Mouse (Mus musculus) WW6 (cell line): ENCODE results near the gene Crybb1.

Source experiments
- DNase-seq: peaks from one replicate; pipeline ENCODE4 v3.0.0-alpha.2; 2013; ENCODE audit warnings: low read depth, low spot score

Crybb1 gene

DNA sequence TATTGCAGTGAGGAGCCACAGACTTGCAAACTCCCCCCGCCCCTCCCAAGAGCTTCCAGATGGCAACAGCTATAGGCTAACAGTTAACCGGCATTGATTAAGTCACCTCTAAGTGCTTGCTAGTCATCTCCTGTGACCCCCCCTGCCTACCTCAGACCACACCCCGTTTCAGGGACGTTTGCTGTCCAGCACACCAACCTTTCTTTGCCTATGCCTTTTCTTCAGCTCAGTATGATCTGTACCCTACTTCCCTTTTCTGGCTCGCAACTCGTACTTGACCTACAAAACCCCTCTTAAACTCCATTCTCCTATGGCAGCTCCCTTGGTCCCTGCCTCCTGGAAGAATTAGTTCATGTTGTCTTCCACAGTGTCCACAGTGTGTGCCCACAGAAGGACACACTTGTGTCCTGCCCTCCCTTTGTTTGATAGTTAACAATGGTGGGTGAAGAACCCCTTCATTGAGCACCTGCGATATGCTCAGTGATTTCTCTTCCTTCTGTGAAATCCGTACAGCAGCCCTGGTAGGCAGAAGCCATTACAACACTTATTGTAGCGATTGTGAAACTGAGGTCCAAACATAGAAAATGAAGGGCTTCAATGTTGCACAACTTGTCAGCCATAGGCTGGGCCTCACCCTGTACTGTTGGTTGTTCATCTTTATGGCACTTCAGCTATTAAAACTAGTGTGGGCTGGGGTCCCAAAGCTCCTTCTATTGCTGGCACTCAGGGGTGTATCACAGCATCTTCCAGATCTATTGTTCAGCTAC lies 10.6 kb downstream of the Crybb1 start:
- DNase-seq, result no peak

DNA sequence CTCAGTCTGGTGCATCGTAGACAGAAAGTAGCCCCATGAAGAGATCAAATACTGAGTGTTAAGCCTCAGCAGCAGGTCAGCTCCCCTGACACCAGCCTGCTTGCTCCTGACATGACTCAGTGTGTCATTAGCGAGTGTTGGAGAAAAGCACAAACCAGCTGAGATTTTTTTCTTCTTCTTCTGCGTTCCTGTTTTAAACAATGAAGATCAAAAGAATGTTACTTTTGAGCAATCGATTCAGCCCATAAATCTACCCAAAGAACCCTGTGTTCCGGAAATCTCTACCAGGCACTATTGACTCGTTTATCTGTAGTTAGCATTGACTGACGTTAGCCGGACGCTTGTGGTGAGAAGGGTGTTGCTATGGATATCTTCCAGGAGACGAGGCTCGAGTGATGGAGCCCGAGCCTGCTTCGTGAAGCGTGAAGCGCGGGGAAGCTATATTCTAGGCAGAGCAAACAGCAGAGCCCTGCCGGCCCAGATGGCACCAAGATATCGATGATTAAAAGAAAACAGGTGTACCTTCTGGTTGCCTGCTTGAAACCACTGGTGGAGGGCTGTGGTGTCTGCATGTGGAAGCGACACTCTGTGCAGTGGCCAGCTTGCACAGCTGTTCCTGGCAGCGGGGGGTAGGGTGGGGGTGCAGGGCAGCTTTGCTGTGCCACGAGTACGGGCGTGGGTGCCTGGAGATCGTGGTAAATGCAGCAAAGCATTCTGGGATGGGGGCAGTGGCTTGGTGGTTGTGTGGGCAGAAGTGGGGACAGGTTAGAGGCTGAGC lies 15.3 kb downstream of the Crybb1 start:
- no peak for DNase-seq

DNA sequence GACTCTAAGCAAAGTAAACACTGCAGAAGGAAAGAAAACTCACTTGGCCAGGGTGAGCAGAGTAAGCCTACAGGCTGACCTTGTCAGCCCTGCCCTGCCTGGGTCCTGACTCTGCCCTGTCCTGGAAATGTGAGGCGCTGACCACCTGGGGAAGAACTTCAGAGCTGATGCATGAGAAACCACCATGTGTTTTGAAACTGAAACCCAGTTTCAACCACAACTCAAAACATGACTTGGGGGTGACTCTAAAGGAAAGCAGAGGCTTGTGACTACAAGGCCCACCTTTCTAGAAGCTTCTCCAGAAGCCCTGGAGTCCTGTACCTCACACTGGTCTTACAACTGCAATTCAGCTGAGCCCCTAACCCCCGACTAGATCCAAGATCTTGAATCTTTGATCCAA lies 17.3 kb downstream of the Crybb1 start:
- no peak for DNase-seq

DNA sequence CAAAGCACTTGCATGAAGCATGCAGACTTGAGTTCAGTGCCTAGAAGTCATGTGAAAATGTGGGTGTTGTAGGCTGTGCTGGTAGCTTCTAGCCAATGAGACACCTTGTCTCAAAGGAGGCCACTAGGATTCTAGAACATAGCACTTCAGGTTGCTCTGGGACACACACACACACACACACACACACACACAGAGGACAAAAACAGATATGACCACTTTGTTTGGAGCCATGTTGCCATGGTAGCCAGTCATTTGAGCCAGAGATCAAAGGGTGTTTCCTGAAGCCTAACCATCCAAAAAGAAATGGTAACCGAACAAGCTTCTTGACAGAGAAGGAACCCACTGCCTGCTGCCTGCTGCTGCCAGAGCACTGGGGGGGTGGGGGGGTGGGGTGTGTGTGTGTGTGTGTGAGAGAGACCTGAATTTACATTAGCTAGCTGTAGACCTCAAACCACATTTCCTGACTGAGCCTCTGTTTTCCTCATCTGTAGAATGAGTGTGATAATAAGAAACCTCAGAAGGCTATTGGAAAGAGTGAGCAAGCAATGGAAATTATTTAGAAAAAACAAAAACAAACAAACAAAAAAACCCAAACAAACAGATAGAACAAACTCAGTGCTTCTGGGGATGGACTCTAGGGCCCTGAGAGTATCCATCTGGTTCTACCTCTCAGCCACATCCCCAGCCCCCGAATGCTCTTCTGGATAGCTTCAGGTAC lies 18.3 kb downstream of the Crybb1 start:
- DNase-seq, result no peak

DNA sequence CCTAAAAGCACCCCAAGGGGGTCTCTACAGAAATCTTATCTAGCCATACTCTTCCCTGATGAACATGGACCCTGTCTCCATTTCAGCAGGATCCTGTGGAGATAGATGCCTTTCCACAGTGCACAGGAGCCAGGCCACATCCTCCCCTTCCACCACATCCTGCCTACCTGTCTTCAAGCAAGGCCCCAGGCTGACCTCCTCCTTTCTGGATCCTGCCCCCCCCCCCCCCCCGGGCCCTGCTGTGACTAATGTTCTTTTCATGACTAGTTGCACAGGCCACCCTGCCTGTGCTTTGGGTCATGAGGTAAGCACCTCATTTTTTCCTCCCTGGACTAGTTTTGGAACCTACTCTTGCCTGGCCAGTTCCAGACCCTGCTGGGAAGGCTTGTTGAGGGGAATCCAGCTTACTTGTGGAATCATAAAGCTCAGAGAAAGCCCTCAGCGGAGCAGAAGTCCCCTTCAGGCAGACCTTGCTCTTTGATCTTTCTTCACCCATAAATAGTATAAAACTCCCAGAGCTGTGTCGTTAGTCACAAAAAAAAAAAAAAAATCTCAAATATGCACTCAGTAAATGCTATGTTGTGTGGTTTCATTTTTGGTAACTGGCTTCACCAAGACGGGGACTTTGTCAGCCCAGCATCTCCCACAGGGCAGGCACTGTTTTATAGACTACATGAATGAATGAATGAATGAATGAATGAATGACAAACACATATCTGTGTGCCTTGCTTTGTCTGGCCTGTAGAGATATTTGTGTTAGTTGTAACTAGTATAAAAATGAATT lies 19.6 kb downstream of the Crybb1 start:
- no peak for DNase-seq

DNA sequence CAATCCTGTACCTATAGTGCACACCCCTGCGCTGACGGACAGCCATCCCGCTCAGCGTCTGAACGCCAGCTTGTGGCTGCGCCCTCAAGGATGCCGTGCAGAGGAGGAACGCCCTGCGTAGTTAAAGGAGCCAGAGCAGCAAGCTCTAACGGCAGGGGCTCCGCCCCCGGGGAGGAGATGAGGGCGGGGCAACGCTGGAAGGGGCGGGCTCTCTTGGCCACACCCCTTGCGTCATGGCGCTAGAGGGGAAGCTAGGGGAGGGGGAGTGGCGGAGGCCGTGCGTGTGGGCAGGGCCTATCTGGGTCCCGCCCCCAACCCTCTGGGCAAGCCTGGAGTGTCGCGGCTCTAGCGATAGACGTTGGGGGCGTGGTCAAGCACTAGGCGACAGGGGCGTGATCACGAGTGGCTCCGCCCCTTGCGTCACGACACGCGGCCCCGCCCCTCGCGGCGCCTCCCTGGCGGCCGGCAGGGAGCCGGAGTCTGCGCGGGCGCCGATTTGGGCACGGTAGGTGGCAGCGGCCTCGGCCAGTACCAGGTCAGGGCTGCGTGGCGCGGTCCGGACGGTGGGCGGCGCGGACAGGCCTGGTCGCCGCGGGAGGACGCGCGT lies 20.8 kb downstream of the Crybb1 start, which contains the start of gene Tpst2:
TSS of gene Tpst2 (plus strand) at position 425 of the 607 bp plus-strand sequence.
- DNase-seq, result peak; percentile 95

DNA sequence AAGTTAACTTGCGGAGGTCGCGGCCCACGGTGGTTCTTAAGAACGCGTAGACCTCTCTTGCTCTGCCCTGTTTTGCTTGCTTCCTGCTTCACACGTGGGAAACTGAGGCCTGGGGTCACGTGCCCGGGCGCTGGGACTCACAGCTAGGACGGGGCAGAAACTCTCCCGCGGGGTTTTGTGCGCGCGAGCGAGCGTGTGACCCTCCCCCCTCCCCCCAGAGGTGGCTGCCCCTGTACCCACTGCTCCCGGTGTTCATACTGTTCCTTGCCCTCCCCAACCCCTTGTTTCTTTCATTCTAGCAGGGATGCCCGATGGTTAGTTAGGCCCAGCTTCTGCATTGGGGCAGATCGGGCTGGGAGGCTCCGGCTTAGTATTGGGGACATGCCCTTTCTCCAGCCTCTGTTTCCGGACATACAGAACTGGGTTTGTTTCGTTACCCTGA lies 21.3 kb downstream of the Crybb1 start:
- no peak for DNase-seq

DNA sequence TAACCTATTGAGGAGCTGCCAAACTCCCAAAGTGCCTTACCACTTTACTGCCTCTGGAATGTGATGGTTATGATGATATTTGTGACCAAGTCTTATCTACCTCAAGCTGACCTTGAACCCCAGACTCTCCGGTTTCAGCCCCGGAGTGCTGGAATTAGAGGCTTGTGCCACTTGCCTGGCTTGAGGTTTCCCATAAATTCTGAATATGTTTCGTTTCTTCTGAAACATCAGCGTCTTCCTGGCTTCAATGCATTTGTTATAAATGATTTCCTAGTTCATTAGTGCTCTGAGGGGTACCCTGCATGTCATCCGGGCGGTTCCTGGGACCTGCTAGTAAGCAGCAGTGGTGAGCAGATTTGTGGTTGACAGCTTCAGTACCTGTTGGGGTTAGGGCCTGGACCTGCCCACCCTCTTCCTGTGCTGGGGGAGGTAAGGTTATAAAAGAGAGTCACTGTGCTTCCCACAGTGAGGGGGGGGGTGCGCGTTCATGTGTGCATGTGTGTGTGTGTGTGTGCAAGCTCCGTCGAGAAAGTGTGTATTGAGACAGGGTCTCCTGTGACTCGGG lies 22.4 kb downstream of the Crybb1 start:
- DNase-seq, result no peak

DNA sequence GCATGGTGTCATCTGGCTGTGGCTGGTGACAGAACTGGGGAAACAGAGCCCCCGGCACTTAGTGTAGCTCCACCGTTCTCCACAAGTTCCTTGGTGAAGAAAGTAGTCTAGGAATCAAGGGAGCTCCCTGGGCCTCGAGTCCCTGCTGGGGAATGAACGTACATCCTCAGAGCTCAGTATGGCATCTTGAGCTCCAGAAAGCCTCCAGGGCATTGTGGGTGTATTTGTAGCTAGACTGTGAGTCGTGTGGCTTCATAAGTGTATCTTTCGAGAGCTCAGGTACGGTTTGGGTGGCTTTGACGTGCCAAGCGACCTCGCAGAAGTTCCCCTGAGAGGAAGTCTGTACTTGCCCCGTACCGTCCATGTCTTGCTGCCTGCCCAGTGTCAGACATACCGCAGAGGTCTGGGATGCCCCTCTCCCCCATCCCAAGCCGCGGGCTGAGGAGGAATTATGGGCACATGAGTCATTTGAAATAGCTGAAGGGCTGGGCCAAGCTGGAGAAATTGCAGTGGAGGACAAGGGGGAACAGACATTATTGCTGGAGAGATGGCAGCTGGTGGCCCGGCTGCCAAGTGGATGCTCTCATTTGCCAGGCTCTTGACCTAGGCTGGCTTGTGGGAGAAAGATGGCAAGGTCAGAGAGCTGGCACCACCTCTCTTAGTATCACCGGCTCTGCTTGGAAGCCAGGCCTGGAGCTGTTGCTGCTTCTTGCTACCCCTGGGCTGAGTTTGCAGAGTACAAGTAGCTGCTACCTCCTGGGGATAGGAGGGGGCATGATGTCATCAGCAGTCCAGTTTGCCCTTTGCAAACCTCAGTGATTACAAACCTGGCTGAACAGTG lies 23.8 kb downstream of the Crybb1 start:
- no peak for DNase-seq

DNA sequence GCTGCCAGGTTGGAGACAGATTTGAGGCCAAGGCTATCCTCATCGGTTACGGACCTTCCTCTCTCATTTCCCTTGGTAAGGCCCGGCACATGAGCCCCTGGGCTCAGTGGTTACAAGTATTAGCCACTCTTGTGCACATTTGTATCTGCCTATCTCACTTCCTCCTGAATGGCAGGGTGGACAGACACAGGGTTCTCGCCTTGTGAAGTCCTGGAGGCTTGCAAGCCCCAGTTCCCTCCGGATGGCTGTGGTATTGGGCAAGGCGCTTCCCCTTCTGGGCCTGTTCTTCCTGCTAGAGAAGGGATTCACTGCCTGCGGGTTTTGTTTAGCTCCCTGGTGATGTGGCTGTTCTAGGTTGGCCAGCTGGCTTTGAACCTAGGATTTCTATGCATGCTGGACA lies 24.5 kb downstream of the Crybb1 start:
- DNase-seq, result no peak

DNA sequence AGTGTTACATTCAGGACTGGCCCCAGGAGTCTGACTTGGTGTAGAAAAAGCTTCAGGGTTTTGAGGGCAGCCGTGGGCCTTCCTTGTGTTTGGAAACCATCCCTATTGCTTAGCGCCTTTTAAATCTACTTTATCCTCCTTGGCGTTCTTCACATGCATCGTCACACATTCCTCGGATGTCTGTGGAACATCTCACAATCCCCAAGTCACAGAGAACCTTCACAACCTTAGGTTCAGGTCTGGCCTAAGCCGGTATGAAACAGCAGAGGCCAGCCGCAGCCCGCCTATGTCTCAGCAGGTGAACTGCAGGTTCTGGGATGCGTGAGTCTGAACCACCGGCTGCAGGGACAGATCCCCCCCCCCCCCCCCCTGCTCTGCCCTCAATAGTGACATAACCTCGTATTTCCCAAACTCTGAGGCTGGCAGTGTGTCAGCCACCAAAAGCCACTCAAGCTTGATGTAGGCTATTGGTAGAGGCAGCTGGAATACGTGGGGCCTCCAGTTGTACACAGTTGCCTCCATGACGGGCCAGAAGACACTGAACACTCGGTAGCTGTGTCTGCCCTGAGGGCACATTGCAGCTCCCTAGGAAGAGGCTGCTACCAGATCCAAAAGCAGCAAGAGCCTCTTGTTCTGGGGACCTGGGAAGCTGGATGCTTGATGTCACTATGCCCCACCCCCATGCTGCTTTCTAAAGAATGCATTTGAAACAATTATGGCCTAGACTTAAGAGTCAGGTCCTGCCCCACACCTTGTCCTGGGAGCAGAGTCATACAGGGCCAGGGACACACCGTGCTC lies 25.4 kb downstream of the Crybb1 start:
- no peak for DNase-seq

DNA sequence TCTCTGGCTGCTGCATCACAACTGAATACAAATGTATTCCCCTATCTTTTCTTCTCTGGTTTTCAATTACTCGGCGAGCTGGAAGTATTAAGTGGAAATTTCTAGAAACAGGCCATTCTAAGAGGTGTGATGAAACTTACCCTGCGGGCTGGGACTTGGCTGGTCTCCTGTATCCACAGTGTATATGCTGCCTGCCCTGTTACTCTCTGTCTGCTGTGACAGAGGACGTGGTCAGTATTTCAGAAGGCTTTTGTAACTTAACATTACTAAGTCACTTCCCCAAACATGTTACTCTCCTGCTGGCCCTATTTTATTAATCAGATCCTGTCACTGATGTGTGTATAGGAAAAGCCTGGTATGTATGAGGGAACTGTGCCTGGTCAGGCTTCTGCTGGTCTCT lies 26.1 kb downstream of the Crybb1 start:
- no peak for DNase-seq

DNA sequence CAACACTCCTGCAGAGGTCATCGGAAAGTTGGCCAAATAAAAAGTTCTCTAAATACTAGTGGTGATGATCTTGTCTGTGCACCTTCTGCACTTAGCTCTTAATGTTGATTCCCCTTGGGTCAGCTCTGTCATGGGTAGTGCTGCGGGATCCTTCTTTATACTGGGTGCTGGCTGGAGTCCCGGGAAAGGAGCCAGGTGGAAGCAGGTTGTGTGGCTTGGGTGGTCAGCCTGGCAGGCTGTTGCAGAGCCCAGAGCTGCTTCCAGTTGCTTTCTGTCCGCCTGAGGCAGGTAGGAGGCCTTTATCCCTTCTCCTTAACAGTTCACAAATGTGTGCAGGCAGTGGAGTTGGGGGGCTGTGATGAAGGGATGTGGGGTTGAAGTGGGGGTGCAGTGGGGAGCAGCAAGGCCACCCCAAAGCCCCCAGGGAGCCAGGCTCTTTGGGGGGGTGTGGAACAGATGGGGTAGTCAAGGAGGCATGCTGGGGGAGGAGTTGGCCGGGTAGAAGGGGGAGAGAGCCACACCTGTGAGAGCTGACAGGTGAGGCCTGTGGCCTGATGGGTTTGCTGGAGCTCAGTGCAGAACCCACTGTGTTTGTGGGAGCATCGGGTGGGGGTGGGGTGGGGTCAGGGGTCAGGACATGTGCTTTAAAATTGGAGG lies 26.6 kb downstream of the Crybb1 start:
- DNase-seq, result no peak

DNA sequence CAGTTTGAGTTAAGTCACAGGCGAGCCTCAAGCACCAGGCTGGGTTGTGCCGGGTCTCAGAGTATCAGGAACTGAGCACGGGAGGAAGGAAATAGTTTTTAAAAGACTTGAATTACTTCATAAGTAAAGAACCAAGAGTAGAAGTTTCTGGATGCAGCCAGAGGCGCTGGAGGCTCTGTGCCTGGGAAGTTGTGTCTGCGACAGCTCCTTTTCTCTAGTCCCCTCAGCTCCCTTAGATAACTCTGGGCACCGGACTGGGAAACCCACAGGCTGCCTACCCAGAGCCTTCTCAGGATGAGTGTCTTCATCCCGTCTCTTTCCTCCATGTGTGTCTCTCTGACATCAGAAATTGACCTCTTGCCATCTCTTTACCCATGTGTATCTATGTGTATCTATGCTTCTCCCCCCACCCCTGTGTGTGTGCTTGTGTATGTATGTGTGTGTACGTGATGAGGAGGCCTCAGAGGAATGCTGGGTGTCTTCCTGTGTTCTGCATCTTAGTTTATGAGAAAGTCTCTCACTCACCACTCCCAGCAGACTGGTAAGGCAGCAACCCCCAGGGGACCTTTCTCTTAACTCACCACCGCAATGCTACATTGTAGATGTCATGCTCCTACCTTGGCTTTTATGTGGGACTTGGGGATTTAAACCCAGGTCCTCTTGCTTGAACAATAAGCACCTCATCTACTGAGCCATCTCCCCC lies 27.3 kb downstream of the Crybb1 start:
- no peak for DNase-seq

DNA sequence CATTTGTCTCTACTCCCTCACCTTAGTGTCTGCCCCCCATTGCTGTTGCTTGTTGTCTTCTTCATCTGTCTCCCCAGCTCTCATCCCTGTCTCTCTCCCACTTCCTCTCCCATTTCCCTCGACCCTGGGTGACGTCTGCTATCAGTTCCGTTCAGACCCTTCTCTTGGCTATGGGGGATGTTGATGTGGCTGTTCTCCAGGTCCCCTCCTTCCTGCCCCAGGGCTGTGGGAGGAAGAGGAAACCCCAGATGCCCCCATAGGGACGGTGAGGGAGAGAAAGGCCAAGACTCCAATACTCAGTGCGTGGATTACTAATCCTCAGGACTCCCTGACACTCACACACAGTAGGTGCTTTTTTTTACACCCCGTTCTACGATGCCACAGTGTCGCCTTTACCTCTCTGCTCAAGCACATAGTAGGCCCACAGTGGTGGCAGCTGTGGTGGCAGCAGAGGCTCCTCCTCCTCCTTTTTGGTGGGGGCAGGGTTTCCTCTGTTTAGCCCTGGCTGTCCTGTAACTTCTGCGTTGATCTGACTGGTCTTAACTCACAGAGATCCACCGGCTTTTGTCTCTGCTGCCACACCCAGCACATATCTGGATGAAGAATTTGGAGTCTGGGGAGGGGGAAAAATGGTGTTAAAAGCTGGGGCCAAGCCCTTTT lies 28.1 kb downstream of the Crybb1 start:
- DNase-seq, result no peak

DNA sequence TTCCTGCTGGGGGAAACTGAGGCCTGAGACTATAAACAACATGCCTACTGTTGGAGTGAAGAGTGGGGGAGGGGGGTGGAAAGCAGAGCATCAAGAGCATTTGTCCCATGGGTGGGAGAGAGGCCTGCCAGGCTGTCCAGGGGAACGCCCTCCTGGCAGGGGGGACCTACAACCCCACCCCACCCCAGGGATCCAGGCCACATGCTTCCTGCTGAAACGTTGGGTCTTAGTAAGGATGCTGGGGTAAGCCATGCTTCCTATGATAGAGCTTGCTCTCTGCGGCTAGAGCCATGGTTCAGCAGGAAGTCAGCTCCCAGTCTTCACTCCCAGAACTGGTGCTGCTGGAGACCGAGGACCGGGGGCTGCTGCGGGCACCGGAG lies 28.6 kb downstream of the Crybb1 start:
- no peak for DNase-seq

DNA sequence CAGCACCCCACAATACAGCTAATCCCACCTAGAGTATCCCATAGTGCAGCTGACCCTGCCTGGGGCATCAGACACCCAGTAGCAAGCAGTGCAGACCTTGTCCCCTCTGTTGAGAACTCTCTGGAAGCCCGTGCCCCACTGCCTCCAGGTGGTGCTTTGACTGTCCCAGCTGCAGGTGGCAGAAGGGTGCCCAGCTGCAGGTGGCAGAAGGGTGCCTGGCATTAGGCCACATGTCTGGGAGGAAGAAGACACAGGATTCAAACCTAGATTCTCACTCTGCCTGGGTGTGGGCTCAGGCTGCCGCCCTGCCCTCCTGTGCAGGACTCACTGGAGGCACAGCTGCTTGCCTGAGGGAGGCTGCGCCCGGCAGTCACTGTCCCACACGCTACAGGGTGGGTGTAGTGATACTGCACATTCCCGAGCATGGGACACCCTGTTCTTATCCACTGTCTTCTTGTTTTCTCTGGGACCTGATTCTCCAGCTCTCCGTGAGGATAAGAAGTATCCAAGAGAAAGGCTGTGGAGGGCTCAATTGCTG lies 30.0 kb downstream of the Crybb1 start:
- DNase-seq, result no peak
